Mouse (Mus musculus) cerebellum, postnatal 25 days (tissue): ENCODE data around the gene Cd38.

ENCODE experiments used
- DNase-seq, 2 experiments: peaks; one replicate each; pipeline ENCODE4 v3.0.0; 2021; ENCODE audit warnings: mixed read lengths in 2 of 2

The Cd38 gene

GRCm38 (mm10) chr5:43860096-43860495 is 8.3 kb upstream of the Cd38 start:
- DNase-seq: no peak

DNA sequence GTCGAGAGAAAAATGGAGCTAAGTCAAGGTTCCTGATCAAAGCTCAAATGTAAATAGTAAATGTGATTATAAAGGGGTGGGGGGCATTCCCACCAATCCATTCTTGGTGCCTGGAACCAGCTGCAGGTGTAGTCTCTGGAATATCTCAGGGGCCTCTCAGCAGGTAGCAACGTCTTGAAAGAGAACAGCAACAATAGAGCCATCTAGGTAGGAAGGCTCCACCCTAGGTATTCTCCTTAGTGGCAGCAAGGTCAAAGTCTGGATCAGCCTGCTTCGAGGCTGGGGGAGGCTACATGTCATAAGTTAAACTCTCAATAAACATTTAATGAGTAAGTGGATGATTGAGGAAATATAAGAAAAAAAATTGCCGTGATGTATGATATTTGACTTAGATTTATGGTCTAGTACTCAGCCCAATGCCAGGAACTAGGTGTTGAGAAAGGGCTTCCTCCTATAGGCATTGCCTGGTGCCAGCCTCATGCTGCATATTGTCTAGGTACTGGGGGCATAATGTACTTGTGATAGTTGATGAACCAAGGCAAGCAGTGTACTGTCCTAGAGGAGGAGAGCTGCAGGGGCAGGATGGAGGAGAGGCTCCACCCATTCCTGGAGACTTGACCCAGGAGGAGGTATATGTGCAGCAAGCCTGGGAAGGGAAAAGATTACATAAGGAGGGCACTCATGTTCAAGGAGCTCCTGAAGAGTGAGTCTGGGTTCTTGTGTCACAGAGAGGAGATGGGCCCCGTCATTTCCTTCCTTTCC is 7.5 kb upstream of the Cd38 start:
- DNase-seq: no peak

- DNase-seq: no peak
These were observed 4.7 kb upstream of the Cd38 start for GRCm38 (mm10) chr5:43863642-43864041.

- no peak for DNase-seq
These were observed 3.0 kb upstream of the Cd38 start for GRCm38 (mm10) chr5:43865316-43865715.

DNA sequence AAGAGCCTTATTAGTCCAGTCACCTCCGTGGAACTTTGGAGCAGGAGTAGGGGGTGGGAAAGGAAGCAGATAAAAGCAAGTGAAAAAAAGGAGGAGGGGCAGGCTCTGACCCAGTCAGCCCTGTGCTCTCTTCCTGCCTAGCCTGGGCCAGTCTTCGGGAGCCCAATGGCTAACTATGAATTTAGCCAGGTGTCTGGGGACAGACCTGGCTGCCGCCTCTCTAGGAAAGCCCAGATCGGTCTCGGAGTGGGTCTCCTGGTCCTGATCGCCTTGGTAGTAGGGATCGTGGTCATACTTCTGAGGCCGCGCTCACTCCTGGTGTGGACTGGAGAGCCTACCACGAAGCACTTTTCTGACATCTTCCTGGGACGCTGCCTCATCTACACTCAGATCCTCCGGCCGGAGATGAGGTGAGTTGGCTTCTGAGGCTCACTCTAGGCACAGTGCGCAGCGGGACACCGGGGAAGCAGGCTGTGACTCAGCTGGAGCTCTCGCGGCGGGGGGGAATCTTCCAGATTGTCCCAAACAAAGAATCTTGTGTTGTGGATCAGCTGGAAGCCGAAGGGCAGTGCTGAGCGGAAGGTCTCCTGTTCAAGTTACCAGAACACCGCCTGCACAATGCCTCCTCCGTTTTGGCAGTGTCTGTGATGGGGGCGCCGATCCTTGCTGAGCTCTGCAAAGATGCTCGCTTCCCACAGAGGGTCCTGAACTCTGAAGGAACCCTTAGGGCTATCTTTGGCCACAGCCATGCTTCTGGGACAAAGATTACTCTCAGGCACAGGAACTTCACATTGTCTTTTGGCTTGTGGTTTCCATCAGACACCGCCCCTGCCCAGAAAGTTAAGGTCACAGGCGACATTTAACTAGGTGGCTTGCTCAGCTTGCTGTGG is 603 bp downstream of the Cd38 start:
- DNase-seq: peak; percentile 59 to 65

GRCm38 (mm10) chr5:43871845-43872244 is 3.5 kb downstream of the Cd38 start:
- DNase-seq: no peak

GRCm38 (mm10) chr5:43872652-43873051 is 4.3 kb downstream of the Cd38 start:
- DNase-seq: no peak

DNA sequence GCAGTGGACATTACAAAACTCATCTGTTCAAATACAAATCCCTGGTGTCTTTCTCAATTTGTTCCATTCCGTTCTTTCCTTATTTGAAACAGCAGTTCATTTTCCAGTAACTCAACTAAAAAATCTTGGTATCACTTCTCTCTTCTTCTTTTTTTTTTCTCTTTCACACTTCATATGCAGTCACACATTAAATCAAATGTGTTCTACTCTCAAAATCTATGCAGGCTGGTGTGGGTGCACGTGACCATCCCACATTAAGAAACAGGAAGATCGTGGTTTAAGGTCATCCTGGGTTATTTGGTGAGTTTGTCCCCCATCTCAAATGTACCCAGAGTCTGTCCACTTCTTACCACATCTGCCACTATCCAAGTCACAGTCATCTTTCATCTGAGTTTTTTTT is 13.7 kb downstream of the Cd38 start:
- no peak for DNase-seq

DNA sequence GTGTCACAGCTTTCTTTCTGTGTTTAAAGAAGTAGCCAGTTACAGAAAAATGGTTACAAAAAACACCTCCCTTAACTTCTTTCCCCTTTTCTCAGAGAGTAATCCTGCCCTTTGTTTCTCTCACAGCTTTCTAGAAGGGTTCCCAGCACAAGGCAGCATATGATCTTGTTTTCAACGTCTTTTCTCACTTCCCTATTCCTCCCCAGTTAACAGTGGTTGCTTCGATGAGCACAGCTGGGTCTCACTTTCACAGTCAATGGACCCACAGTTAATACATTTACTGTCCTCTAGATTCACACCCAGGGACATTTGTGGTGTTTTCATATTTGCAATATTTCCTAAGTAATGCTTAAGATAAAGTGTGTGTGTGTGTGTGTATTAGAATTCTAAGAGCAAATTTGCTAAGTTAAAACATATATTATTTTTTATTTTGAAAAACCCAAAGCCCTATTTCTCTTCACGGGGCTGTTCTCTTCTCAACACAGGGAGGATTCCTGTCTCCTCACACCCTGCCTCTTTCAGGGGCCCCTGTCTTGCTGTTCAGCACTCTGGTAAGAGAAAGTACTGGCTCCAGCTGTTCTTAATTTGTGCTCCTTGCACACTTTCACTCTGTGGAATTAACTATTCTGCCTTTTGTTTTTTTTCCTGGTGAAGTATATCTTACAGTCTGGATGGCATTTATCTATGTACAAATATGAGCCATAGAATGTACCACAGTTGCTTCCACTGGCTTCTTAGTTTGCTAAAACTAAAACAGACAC is 16.9 kb downstream of the Cd38 start:
- DNase-seq: no peak

DNA sequence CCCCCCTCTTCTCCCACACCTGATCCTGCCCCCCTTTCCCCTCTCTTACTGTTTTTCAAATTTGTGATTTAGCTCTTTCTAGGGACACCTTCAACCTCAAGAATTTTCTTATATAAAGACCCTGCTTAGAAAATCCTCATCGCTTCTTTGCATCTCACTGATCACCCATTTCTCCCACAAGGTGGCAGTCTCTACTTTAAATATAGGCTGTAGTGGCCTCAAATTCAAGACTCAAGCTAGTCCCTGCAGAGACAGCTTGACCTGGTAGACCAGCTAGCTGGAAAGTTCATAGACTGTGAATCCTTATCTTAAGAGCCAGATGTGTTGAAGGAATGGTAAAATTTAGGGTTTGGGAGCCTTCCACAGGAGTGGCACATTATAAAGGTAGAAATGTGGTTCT is 24.0 kb downstream of the Cd38 start:
- peak in 1 of 2 experiments; percentile 19 for DNase-seq

- DNase-seq: no peak
These were observed 25.8 kb downstream of the Cd38 start for GRCm38 (mm10) chr5:43894113-43894512.

- DNase-seq: no peak
These were observed 27.6 kb downstream of the Cd38 start for GRCm38 (mm10) chr5:43895931-43896330.

DNA sequence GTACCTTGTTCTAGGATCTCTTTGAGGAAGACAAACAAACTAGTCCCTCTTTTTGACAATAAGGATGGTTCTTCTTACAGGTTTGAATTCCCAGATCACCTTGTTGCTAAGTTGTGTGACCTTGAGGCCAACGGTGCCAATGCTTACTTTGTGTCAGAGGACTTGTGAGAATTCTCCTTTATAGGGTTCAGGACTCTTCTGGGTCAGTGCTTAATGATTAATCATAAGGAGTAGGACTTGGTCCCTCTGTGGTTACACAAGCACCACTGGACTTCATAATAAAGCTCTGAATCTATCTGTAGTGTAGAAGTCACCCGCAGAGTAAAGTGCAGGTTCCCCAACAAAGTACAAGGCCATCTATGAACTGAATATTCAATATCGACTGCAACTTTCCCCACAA is 36.3 kb downstream of the Cd38 start:
- DNase-seq: no peak

DNA sequence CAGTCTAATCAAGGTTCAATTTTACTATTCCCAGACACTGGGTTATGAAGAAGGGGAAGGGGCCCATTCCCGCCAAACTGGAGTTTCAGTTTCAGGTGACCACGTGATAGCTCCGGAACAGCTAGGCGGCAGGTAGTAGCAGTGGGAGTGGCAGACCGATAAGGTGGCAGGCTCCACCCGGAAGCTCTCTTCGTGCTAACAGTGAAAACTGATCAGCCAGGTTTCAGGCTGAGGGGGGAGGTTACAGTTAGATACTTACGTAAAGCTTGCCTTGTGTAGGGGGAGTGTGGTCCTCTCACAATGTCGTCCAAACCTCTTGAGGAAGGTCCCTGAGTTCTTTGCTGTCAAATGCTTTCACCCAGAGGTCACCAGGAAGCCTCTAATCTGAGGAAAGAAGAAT is 40.9 kb downstream of the Cd38 start:
- no peak for DNase-seq

DNA sequence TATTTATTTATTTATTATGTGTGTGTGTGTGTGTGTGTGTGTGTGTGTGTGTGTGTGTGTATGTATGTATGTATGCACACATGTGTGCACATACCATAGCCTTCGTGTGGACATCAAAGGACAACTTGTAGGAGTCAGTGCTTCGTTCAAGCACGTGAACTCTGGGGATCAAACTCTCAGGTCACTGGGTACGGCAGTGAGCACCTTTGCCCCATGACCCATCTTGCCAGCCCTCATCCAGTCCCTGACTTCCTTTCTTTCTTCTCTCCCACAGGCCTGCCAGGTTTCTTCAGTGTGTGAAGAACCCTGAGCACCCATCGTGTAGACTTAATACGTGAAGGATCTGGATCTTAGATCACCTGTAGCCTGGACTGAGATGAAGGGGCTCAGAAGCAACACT is 41.7 kb downstream of the Cd38 start:
- DNase-seq: no peak

DNA sequence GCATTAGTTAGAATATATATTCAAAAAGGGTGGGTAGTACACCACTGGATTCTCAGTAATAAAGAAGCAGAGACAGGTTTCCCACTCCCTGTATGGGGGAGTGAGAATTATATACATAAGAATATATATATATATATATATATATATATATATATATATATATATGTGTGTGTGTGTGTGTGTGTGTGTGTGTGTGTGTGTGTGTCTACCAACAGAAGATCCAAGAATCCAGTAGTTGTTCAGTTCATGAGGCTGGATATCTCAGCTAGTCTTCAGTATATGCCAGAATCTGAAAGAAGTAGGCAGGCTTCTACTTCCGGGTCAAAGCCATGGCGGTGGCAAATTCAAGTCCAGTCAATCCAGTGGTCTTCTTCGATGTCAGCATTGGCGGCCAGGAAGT is 44.5 kb downstream of the Cd38 start, which contains the start of gene Gm7879:
Gene Gm7879 (plus strand): TSS at position 301 of the 400 bp plus-strand sequence.
- peak in 1 of 2 experiments; percentile 9 for DNase-seq

DNA sequence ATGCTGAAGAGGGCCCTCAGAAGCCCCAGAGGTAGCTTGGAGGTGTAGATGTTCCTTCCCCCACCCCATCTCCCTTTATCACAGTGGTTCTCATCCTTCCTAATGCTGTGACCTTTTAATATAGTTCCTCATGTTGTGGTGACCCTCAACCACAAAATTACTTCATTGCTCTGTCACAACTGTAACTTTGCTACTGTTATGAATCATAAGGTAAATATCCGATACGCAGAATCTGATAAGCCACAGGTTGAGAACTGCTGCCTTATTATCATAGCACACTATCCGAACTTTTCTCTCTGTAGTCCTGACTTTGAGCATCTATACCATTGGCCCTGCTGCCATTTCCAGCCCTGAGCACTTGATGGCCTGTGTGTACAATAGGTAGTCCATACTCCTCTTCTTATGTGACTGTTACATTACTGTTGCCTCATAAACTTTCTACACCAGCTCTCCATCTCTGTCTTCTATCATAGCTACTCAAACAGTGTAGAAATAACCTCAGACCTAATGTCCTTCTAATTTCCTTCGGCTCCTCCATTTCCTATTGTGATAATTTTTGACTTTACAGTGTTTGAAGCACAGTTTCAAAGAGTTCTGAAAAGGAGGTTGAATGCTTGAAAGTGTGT is 47.0 kb downstream of the Cd38 start:
- no peak for DNase-seq

DNA sequence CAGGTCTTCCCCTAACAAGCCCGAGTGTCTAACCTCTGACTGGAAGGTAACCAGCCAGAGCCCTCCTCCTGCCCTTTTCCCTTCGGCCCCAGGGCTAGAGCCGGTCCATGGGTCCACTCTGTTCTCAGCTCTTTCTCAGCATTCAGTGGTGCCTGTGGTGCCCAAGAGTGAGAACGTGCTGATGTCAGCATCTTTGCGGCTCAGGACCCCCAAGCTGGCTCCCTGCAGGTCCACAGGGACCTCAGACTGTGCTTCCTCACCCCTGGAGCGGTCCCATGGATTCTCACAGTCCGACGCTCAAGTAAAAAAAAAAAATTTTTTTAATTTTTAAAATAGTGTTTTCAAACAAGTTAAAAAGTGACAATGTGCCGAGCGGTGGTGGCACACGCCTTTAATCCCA is 53.5 kb downstream of the Cd38 start:
- no peak for DNase-seq

GRCm38 (mm10) chr5:43923933-43924332 is 55.6 kb downstream of the Cd38 start:
- peak; percentile 39 to 58 for DNase-seq

GRCm38 (mm10) chr5:43927729-43928128 is 59.4 kb downstream of the Cd38 start:
- DNase-seq: no peak

- DNase-seq: no peak
These were observed 64.9 kb downstream of the Cd38 start for GRCm38 (mm10) chr5:43933269-43933668.

DNA sequence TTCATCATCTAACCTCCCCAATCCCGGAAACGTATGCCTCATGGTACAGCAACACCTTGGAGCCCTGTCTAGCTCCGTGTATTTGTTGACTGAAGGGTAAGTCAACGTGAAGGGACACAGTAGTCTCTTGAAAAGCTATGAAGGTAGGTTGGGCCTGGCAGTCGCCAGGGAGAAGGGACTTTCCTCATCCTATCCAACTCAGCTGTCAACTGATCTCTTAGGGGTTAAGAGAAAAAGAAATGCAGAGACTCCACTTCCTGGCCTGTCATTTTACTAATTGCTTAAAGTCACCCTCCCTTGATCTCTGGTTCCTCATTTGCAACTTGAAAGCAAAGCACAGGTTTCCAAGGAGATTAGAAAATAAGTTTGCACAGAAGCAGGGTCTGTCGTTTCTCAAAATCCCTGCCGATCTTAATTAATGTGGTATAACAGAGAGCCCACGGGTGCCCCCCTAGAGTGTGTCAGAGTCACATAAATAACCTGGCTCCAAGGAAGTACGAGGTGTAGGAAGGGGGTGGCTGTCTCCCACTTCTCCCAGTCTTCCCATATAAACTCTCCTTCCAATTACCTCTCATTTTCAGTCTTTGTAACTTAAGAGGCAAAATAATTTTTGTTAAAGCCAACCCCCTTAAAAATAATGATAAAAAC is 79.1 kb downstream of the Cd38 start:
- DNase-seq: no peak
